Mouse (Mus musculus) cerebellum, adult 2 months (tissue): ENCODE data around the gene Gm20547. TPM values are rescaled to one million over a fixed set of nuclear protein-coding genes. Genes with fewer than 3 reads are reported as not detected.

Experiments used
- DNase-seq, 2 experiments: peaks; one replicate each; pipeline ENCODE4 v3.0.0; 2021
- H3K27ac ChIP-seq: fragments of 200-500 bp; 2 replicates; pipeline ENCODE4 v1.5.1; 2012; ENCODE audit warnings: low read length, control low read depth, inconsistent platforms; ENCODE audit not compliant: insufficient read depth
- H3K27me3 ChIP-seq: fragments of 200-500 bp; 2 replicates; pipeline ENCODE4 v1.6.1; 2012; ENCODE audit warnings: inconsistent platforms, mild to moderate bottlenecking, low read length, moderate library complexity; ENCODE audit not compliant: control insufficient read depth, insufficient read depth
- H3K4me1 ChIP-seq: fragments of 200-500 bp; 2 replicates; pipeline ENCODE4 v1.6.1; 2011; ENCODE audit warnings: low read length; ENCODE audit not compliant: control insufficient read depth, insufficient read depth
- H3K4me3 ChIP-seq: fragments of 200-500 bp; replicated peaks from 2 replicates; pipeline ENCODE3; 2011; ENCODE audit warnings: mild to moderate bottlenecking, low read depth, low read length, control low read depth; ENCODE audit not compliant: insufficient read depth
- CTCF ChIP-seq: fragments of 200-500 bp; IDR thresholded peaks from 2 replicates; pipeline ENCODE4 v1.5.1; 2011; ENCODE audit warnings: low read depth, mild to moderate bottlenecking, control low read depth, low read length, moderate library complexity, borderline replicate concordance; ENCODE audit not compliant: insufficient read depth
- POLR2A ChIP-seq: fragments of 200-500 bp; IDR thresholded peaks from 2 replicates; pipeline ENCODE4 v1.6.1; 2011; ENCODE audit warnings: low read length, control low read depth, borderline replicate concordance; ENCODE audit not compliant: insufficient read depth
- WGBS: fragments of 180-500 bp; shearing (Covaris S2); methylation state at CpG from one replicate; pipeline ENCODE4 v1.1.7; 2018; 5-methylcytosine and 5-hydroxymethylcytosine counted together
- polyA plus RNA-seq: library from polyadenylated mRNA; depleted of rRNA; stranded (reverse); fragments of >200 nt; gene quantifications from 2 replicates; pipeline ENCODE4 v1.2.3, GENCODE M21; 2012

Gene Gm20547
- polyA plus RNA-seq, 1 experiment = 0.08 TPM

GRCm38 (mm10) chr17:34894074-34894597, 12.3 kb upstream of the Gm20547 start:
- WGBS = 1% methylated on average over 45 of the region's 51 CpGs
- Histone ChIP-seq H3K4me3 (peak overlapping the region; percentile 86), H3K27ac (peak overlapping the region; percentile 93), H3K4me1 (peaks cover 4% of the 10 kb centered on the region; the same call in 1 of the 2 replicates), H3K27me3 (no peaks in the 10 kb centered on the region)
- TF ChIP-seq POLR2A (peak; percentile 89), CTCF (no peak)
- peak; percentile 92 to 93 for DNase-seq

- no peak for DNase-seq
Observed at GRCm38 (mm10) chr17:34893072-34893824, 11.4 kb upstream of the Gm20547 start.

GRCm38 (mm10) chr17:34891377-34891776, 9.5 kb upstream of the Gm20547 start:
- TF ChIP-seq POLR2A (no peak), CTCF (0 out of 2 replicates have a peak, but pooled peaks have one; percentile 9)
- Histone ChIP-seq H3K4me3 (no peak overlapping the region), H3K27me3 (no peaks in the 10 kb centered on the region), H3K4me1 (peaks cover 4% of the 10 kb centered on the region; the same call in 1 of the 2 replicates), H3K27ac (no peak overlapping the region)
- no peak for DNase-seq
- 97% methylated on average over 2 of the region's 2 CpGs for WGBS

More at GRCm38 (mm10) chr17:34893072-34893824, 11.4 kb upstream of the Gm20547 start:
- WGBS = 78% methylated on average over 12 of the region's 12 CpGs
- Histone ChIP-seq H3K4me3 (no peak overlapping the region), H3K27me3 (no peaks in the 10 kb centered on the region), H3K27ac (peak overlapping the region; percentile 93; the same call in 1 of the 2 replicates), H3K4me1 (peaks cover 4% of the 10 kb centered on the region; the same call in 1 of the 2 replicates)
- no peak for TF ChIP-seq CTCF
- no peak for TF ChIP-seq POLR2A

- Histone ChIP-seq H3K4me3 (no peak overlapping the region), H3K27ac (no peak overlapping the region), H3K4me1 (no peaks in the 10 kb centered on the region; the same call in 1 of the 2 replicates), H3K27me3 (no peaks in the 10 kb centered on the region)
- WGBS = 85% methylated on average over 12 of the region's 12 CpGs
- TF ChIP-seq POLR2A (no peak), CTCF (no peak)
- DNase-seq = no peak
Observed at GRCm38 (mm10) chr17:34890074-34890743, 8.4 kb upstream of the Gm20547 start.

GRCm38 (mm10) chr17:34887942-34888341, 6.1 kb upstream of the Gm20547 start:
- DNase-seq = no peak
- no peaks in the 10 kb centered on the region for H3K4me1 ChIP-seq
- H3K27ac ChIP-seq = no peak overlapping the region
- no peaks in the 10 kb centered on the region for H3K27me3 ChIP-seq
- H3K4me3 ChIP-seq = no peak overlapping the region
- TF ChIP-seq CTCF (no peak), POLR2A (no peak)
- WGBS = 83% methylated on average over 5 of the region's 5 CpGs

GRCm38 (mm10) chr17:34885615-34886014, 3.8 kb upstream of the Gm20547 start:
- TF ChIP-seq CTCF (no peak), POLR2A (no peak)
- H3K4me3 ChIP-seq = no peak overlapping the region
- no peaks in the 10 kb centered on the region for H3K4me1 ChIP-seq
- H3K27me3 ChIP-seq = no peaks in the 10 kb centered on the region
- 89% methylated on average over 3 of the region's 3 CpGs for WGBS
- DNase-seq = no peak
- no peak overlapping the region for H3K27ac ChIP-seq

GRCm38 (mm10) chr17:34884704-34885103, 2.9 kb upstream of the Gm20547 start:
- TF ChIP-seq POLR2A = no peak
- no peak for TF ChIP-seq CTCF
- WGBS = 80% methylated on average over 6 of the region's 6 CpGs

GRCm38 (mm10) chr17:34883332-34883731, 1.5 kb upstream of the Gm20547 start:
- 50% methylated on average over 3 of the region's 3 CpGs for WGBS
- DNase-seq = no peak
- Histone ChIP-seq H3K4me1 (no peaks in the 10 kb centered on the region), H3K4me3 (no peak overlapping the region), H3K27ac (no peak overlapping the region), H3K27me3 (no peaks in the 10 kb centered on the region)
- TF ChIP-seq CTCF (no peak), POLR2A (no peak)

More at GRCm38 (mm10) chr17:34884704-34885103, 2.9 kb upstream of the Gm20547 start:
- no peaks in the 10 kb centered on the region for H3K4me1 ChIP-seq
- no peak overlapping the region for H3K4me3 ChIP-seq
- H3K27ac ChIP-seq = no peak overlapping the region
- no peaks in the 10 kb centered on the region for H3K27me3 ChIP-seq
- no peak for DNase-seq
